Mouse (Mus musculus): ENCODE data around the gene Ctnnb1.

Gene Ctnnb1

GRCm38 (mm10) chr9:121000641-121001320 lies 71.8 kb downstream of the Ctnnb1 start:
- DNase-seq (ENCODE audit: low read depth): no peak

- DNase-seq (ENCODE audit: low read depth): no peak
Measured at GRCm38 (mm10) chr9:121001681-121002540, 72.9 kb downstream of the Ctnnb1 start.

GRCm38 (mm10) chr9:121005961-121006360 lies 76.9 kb downstream of the Ctnnb1 start:
- DNase-seq (ENCODE audit: low read depth): no peak
